Mouse (Mus musculus) testis, adult 2 months (tissue): ENCODE measurements around the gene Oit1.

Source experiments
- CTCF ChIP-seq: fragments of 200-500 bp; IDR thresholded peaks from 2 replicates; pipeline ENCODE4 v1.5.1; 2012; ENCODE audit warnings: low read depth, mild to moderate bottlenecking, inconsistent platforms, low read length, moderate library complexity; ENCODE audit not compliant: control insufficient read depth, insufficient read depth, insufficient replicate concordance
- POLR2A ChIP-seq: fragments of 200-500 bp; IDR thresholded peaks from 2 replicates; pipeline ENCODE4 v1.6.1; 2012; ENCODE audit warnings: low read depth, mild to moderate bottlenecking, inconsistent platforms, low read length, moderate library complexity; ENCODE audit not compliant: control insufficient read depth

DNA sequence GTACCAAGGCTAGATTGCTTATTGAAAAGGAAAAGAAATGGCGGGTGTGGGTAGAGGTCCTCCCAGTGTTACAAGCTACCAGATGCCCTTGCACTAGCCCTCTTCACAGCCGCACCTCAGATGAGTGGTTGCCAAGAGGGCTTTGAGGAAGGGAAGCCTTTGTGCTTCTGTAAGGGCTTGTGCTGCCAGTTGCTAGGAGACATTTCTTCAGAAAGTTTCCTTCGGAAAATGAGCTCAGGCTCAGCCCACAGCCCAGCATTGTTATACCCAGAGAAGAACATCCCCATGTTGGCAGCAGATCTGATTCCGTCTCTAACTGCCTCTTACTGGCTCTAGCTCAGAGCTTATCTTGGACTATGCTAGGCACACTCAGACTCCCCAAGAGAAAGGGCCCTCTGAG, 49.0 kb downstream of the Oit1 start:
- TF ChIP-seq CTCF (no peak), POLR2A (no peak)
